In genomic region chr2:181496831-181497547, GRCm38 (mm10) we compare ENCODE assay signal across 8 mouse cellular contexts. TPM values are rescaled to one million over a fixed set of nuclear protein-coding genes. Genes with fewer than 3 reads are reported as not detected.
DNase-seq lines count a peak whose midpoint lies in the region; ATAC-seq and TF ChIP-seq lines count a peak whose summit lies in the region.

TSS of gene Tpd52l2 (plus strand) at chr2:181497142.

- peak within 1 kb of the TSS; percentile 81 to 97 (median 97) for H3K4me3 ChIP-seq in CH12.LX (replicated peaks in 1 of 3; ENCODE audit: low read depth in 2 of 3, low read length in 2 of 3, poor library complexity in 1 of 3)
- peak within 1 kb of the TSS; percentile 87 for H3K4me3 ChIP-seq in forebrain, embryonic 11.5 days (ENCODE audit: low read depth, low read length)
- H3K4me3 ChIP-seq in heart, embryonic 16.5 days (ENCODE audit: low read length): peak within 1 kb of the TSS; percentile 94
- peak within 1 kb of the TSS; percentile 81 for H3K4me3 ChIP-seq in liver, embryonic 15.5 days (replicated peaks)
- H3K4me3 ChIP-seq in neural tube, embryonic 12.5 days: peak within 1 kb of the TSS; percentile 89

- peaks cover 17 to 40% of the 10 kb centered on the region in 2 experiments for H3K36me3 ChIP-seq in CH12.LX (replicated peaks in 1 of 2; ENCODE audit: control insufficient read depth in 1 of 2, insufficient read depth in 1 of 2, low read length in 1 of 2)
- H3K36me3 ChIP-seq in forebrain, embryonic 11.5 days (ENCODE audit: control insufficient read depth, insufficient read depth, low read length): peaks cover 4% of the 10 kb centered on the region
- peaks cover 17% of the 10 kb centered on the region for H3K36me3 ChIP-seq in heart, embryonic 16.5 days (ENCODE audit: control insufficient read depth, insufficient read depth)
- peaks cover 30% of the 10 kb centered on the region for H3K36me3 ChIP-seq in liver, embryonic 15.5 days (replicated peaks)
- H3K36me3 ChIP-seq in neural tube, embryonic 12.5 days: peaks cover 23% of the 10 kb centered on the region

- peak; percentile 97 for DNase-seq in CH12.LX (ENCODE audit: extremely low read depth)
- DNase-seq in c-Kit-positive CD71-positive TER-119-negative erythroid progenitor cells, embryonic 14.5 days (ENCODE audit: low read depth): peak; percentile 94
- DNase-seq in forebrain, embryonic 11.5 days (ENCODE audit: low spot score): peak; percentile 95
- DNase-seq in kidney, postnatal 36 days: peak; percentile 96 to 97
- peak; percentile 98 for DNase-seq in telencephalon, adult 2 months (ENCODE audit: low read depth, low spot score)

- peak; percentile 98 for ATAC-seq in forebrain, embryonic 11.5 days (replicated peaks; ENCODE audit: low FRiP score)
- ATAC-seq in heart, embryonic 16.5 days (replicated peaks; ENCODE audit: extremely low read depth, insufficient read depth, low FRiP score): peak; percentile 97
- peak; percentile 97 for ATAC-seq in liver, embryonic 15.5 days (ENCODE audit: insufficient read depth)
- ATAC-seq in neural tube, embryonic 12.5 days (ENCODE audit: low FRiP score, low read depth): peak; percentile 98

- no peak for TF ChIP-seq RAD21 in CH12.LX (IDR thresholded peaks at IDR 0.05; ENCODE audit: low read depth, low read length)

- H3K27me3 ChIP-seq in CH12.LX (replicated peaks): no peaks in the 10 kb centered on the region
- no peaks in the 10 kb centered on the region for H3K27me3 ChIP-seq in forebrain, embryonic 11.5 days (ENCODE audit: control insufficient read depth, insufficient read depth, low read length)
- H3K27me3 ChIP-seq in heart, embryonic 16.5 days (ENCODE audit: control insufficient read depth, insufficient read depth, low read length): no peaks in the 10 kb centered on the region
- no peaks in the 10 kb centered on the region for H3K27me3 ChIP-seq in liver, embryonic 15.5 days
- no peaks in the 10 kb centered on the region; the same call in 1 of the 2 replicates for H3K27me3 ChIP-seq in neural tube, embryonic 12.5 days (replicated peaks)

- TF ChIP-seq EP300 in CH12.LX (IDR thresholded peaks at IDR 0.05; ENCODE audit: low read length): no peak

- dilution Hi-C loops in CH12.LX (cut with MboI; ENCODE audit: extremely low pct_ligation_motif_present, extremely low pct_unique_long_range_greater_than_20kb, low sequenced_read_pairs): no loop called here

- under 1% methylated on average over 46 of the region's 46 CpGs for WGBS in forebrain, embryonic 11.5 days
- under 1% methylated on average over 46 of the region's 46 CpGs for WGBS in heart, embryonic 16.5 days
- under 1% methylated on average over 46 of the region's 46 CpGs for WGBS in liver, embryonic 15.5 days (ENCODE audit: insufficient replicate concordance)
- 1% methylated on average over 46 of the region's 46 CpGs for WGBS in neural tube, embryonic 12.5 days

- peak; percentile 92 for TF ChIP-seq POLR2A in CH12.LX (IDR thresholded peaks at IDR 0.05; ENCODE audit: low read depth, low read length)

- H3K27ac ChIP-seq in CH12.LX (ENCODE audit: insufficient read depth, low read depth): peak within 1 kb of the TSS; percentile 90
- peak within 1 kb of the TSS; percentile 77 for H3K27ac ChIP-seq in forebrain, embryonic 11.5 days (ENCODE audit: low read depth, low read length)
- peak within 1 kb of the TSS; percentile 95 for H3K27ac ChIP-seq in heart, embryonic 16.5 days (ENCODE audit: low read length)
- peak within 1 kb of the TSS; percentile 100 for H3K27ac ChIP-seq in liver, embryonic 15.5 days (replicated peaks)
- H3K27ac ChIP-seq in neural tube, embryonic 12.5 days: peak within 1 kb of the TSS; percentile 77

- TF ChIP-seq CTCF in CH12.LX (conservative IDR thresholded peaks at IDR 0.05 in 1 of 2, IDR thresholded peaks at IDR 0.05 in 1 of 2; ENCODE audit: low read depth in 2 of 2, low read length in 2 of 2): no peak

- H3K4me1 ChIP-seq in CH12.LX (ENCODE audit: control insufficient read depth in 1 of 2, insufficient read depth in 2 of 2): peaks cover 10 to 40% of the 10 kb centered on the region in 2 experiments
- H3K4me1 ChIP-seq in forebrain, embryonic 11.5 days (replicated peaks; ENCODE audit: control insufficient read depth, insufficient read depth, low read length): no peaks in the 10 kb centered on the region; the same call in 1 of the 2 replicates
- peaks cover 15% of the 10 kb centered on the region for H3K4me1 ChIP-seq in heart, embryonic 16.5 days (ENCODE audit: control insufficient read depth, insufficient read depth, low read length)
- H3K4me1 ChIP-seq in liver, embryonic 15.5 days (replicated peaks): peaks cover 40% of the 10 kb centered on the region
- peaks cover 7% of the 10 kb centered on the region for H3K4me1 ChIP-seq in neural tube, embryonic 12.5 days

- H3K9ac ChIP-seq in CH12.LX (ENCODE audit: insufficient read depth, low read depth): peak within 1 kb of the TSS; percentile 91
- H3K9ac ChIP-seq in forebrain, embryonic 11.5 days (ENCODE audit: low read length): peak within 1 kb of the TSS; percentile 90
- H3K9ac ChIP-seq in heart, embryonic 16.5 days (ENCODE audit: low read length): peak within 1 kb of the TSS; percentile 95
- peak within 1 kb of the TSS; percentile 92 for H3K9ac ChIP-seq in liver, embryonic 15.5 days
- H3K9ac ChIP-seq in neural tube, embryonic 12.5 days: peak within 1 kb of the TSS; percentile 90

- H3K4me2 ChIP-seq in CH12.LX (ENCODE audit: insufficient read depth, low read depth, poor library complexity, severe bottlenecking): peak within 1 kb of the TSS; percentile 94
- peak within 1 kb of the TSS; percentile 94 for H3K4me2 ChIP-seq in forebrain, embryonic 11.5 days (ENCODE audit: low read depth, low read length, severe bottlenecking)
- H3K4me2 ChIP-seq in heart, embryonic 16.5 days (ENCODE audit: low read depth, low read length): peak within 1 kb of the TSS; percentile 97
- peak within 1 kb of the TSS; percentile 90 for H3K4me2 ChIP-seq in liver, embryonic 15.5 days
- H3K4me2 ChIP-seq in neural tube, embryonic 12.5 days (replicated peaks): peak within 1 kb of the TSS; percentile 98

- in situ Hi-C loops in CH12.LX (cut with MboI; ENCODE audit: low pct_ligation_motif_present, low pct_unique_long_range_greater_than_20kb, low sequenced_read_pairs): loop anchor here (25.0 kb wide), 1 partner anchor 310 kb away; the partner anchor contains the start of gene Ppdpf

- no peaks in the 10 kb centered on the region for H3K9me3 ChIP-seq in CH12.LX (replicated peaks; ENCODE audit: low read length)
- H3K9me3 ChIP-seq in forebrain, embryonic 11.5 days (ENCODE audit: control insufficient read depth, low read length): no peaks in the 10 kb centered on the region
- H3K9me3 ChIP-seq in heart, embryonic 16.5 days (replicated peaks; ENCODE audit: control insufficient read depth, low read length): no peaks in the 10 kb centered on the region
- no peaks in the 10 kb centered on the region for H3K9me3 ChIP-seq in liver, embryonic 15.5 days (replicated peaks)
- H3K9me3 ChIP-seq in neural tube, embryonic 12.5 days: no peaks in the 10 kb centered on the region

- peaks cover 36% of the 10 kb centered on the region for H3K79me2 ChIP-seq in CH12.LX (replicated peaks; ENCODE audit: control insufficient read depth, extremely low read depth, insufficient read depth, poor library complexity, severe bottlenecking)

TF ChIP-seq in CH12.LX, 34 proteins besides CTCF, POLR2A, EP300 and RAD21 (continues in another document):
- TF ChIP-seq ZKSCAN1 (IDR thresholded peaks at IDR 0.05; ENCODE audit: borderline replicate concordance, low read depth, low read length) (no peak), MXI1 (IDR thresholded peaks at IDR 0.05; ENCODE audit: low read depth, low read length) (peak; percentile 74; the same call in 1 of the 2 replicates), MEF2A (IDR thresholded peaks at IDR 0.05; ENCODE audit: borderline replicate concordance, low read depth, low read length) (0 out of 2 replicates have a peak, but pooled peaks have one; percentile 10), E2F4 (IDR thresholded peaks at IDR 0.05; ENCODE audit: insufficient replicate concordance, low read depth, low read length) (peak; percentile 80; the same call in 1 of the 2 replicates), ZC3H11A (IDR thresholded peaks at IDR 0.05; ENCODE audit: low read depth, low read length) (no peak), JUN (IDR thresholded peaks at IDR 0.05; ENCODE audit: insufficient read depth, low read depth, low read length) (no peak), KAT2A (IDR thresholded peaks at IDR 0.05; ENCODE audit: insufficient replicate concordance, low read length) (peak; percentile 65; the same call in 1 of the 2 replicates), BHLHE40 (IDR thresholded peaks at IDR 0.05; ENCODE audit: low read depth, low read length) (no peak), MAFK (IDR thresholded peaks at IDR 0.05; ENCODE audit: insufficient replicate concordance, low read length) (no peak), HCFC1 (IDR thresholded peaks at IDR 0.05; ENCODE audit: low read depth, low read length) (peak; percentile 89), POLR2AphosphoS2 (IDR thresholded peaks at IDR 0.05; ENCODE audit: low read depth, low read length) (0 out of 2 replicates have a peak, but pooled peaks have one; percentile 46), MYC (IDR thresholded peaks at IDR 0.05; ENCODE audit: low read depth, low read length) (no peak), RCOR1 (conservative IDR thresholded peaks at IDR 0.05; ENCODE audit: low read depth, low read length) (no peak), NRF1 (IDR thresholded peaks at IDR 0.05; ENCODE audit: low read depth, low read length) (no peak), ZMIZ1 (IDR thresholded peaks at IDR 0.05; ENCODE audit: low read depth, low read length) (peak; percentile 60; the same call in 1 of the 2 replicates), NELFE (IDR thresholded peaks at IDR 0.05; ENCODE audit: low read depth, low read length) (peak; percentile 89), CHD1 (IDR thresholded peaks at IDR 0.05; ENCODE audit: low read depth, low read length) (no peak), CHD2 (IDR thresholded peaks at IDR 0.05; ENCODE audit: low read length) (peak; percentile 77), IRF4 (IDR thresholded peaks at IDR 0.05; ENCODE audit: low read depth, low read length) (peak; percentile 45; the same call in 1 of the 2 replicates), ZNF384 (IDR thresholded peaks at IDR 0.05; ENCODE audit: low read depth, low read length) (no peak), PAX5 (IDR thresholded peaks at IDR 0.05; ENCODE audit: low read length) (no peak), ELF1 (IDR thresholded peaks at IDR 0.05; ENCODE audit: low read depth, low read length) (peak; percentile 94)

RNA-seq across cellular contexts. Expression of gene Tpd52l2, which starts in this region (rescaled TPM):
- total RNA-seq in CH12.LX (2012; rRNA removed): 80.7 and 90.4 TPM in 2 replicates
- total RNA-seq in CH12.LX (2014; rRNA removed): 126 and 127 TPM in 2 replicates
- polyA plus RNA-seq in CH12.LX (2012; ENCODE audit: insufficient read length, low read depth): 92.0 and 92.1 TPM in 2 replicates
- polyA plus RNA-seq in forebrain, embryonic 11.5 days (2014; fragmentation: Nextera tagmentation; extraction: Ambion mirVana): 143 and 148 TPM in 2 replicates
- polyA plus RNA-seq in heart, embryonic 16.5 days (2015; fragmentation: Nextera tagmentation; extraction: Ambion mirVana): 123 and 125 TPM in 2 replicates
- 67.3 and 68.4 TPM in 2 replicates for polyA plus RNA-seq in liver, embryonic 15.5 days (2015; fragmentation: Nextera tagmentation; extraction: Ambion mirVana)
- polyA plus RNA-seq in neural tube, embryonic 12.5 days (2016; fragmentation: Nextera tagmentation; extraction: Ambion mirVana): 127 and 130 TPM in 2 replicates

Comparison
In these comparisons a context has a peak if more than half of its experiments do, and no peak if none do; other contexts are left out.
1. Peak in every context shown above with its lines: DNase-seq, ATAC-seq, H3K4me3 ChIP-seq and H3K27ac ChIP-seq.